Mouse (Mus musculus): ENCODE measurements at regions not wholly inside any gene's neighbourhood (a gene's known extent, or its start where the extent isn't known, plus 50 kb on each side); places are given as distances from the start of the nearest gene placed in this dataset.
A peak's percentile ranks its signal among the peaks of the same experiment; 100 is the strongest.

GRCm38 (mm10) chr11:86866931-86867330, 59.4 kb upstream of the Dhx40 start:
- DNase-seq (ENCODE audit: low read depth): peak; percentile 50
- no peak for TF ChIP-seq POLR2A (IDR thresholded peaks at IDR 0.05; ENCODE audit: borderline replicate concordance, extremely low read depth, insufficient read depth, insufficient read length, poor library complexity, severe bottlenecking)
- TF ChIP-seq CTCF (IDR thresholded peaks at IDR 0.05; ENCODE audit: borderline replicate concordance, extremely low read depth, insufficient read depth, insufficient read length): no peak

GRCm38 (mm10) chr11:86859864-86860528, 52.5 kb upstream of the Dhx40 start:
- no peak for TF ChIP-seq POLR2A (IDR thresholded peaks at IDR 0.05; ENCODE audit: borderline replicate concordance, extremely low read depth, insufficient read depth, insufficient read length, poor library complexity, severe bottlenecking)
- no peak for TF ChIP-seq CTCF (IDR thresholded peaks at IDR 0.05; ENCODE audit: borderline replicate concordance, extremely low read depth, insufficient read depth, insufficient read length)
- no peak for DNase-seq (ENCODE audit: low read depth)

GRCm38 (mm10) chr11:86859236-86859817, 51.8 kb upstream of the Dhx40 start:
- no peak for DNase-seq (ENCODE audit: low read depth)
- TF ChIP-seq POLR2A (IDR thresholded peaks at IDR 0.05; ENCODE audit: borderline replicate concordance, extremely low read depth, insufficient read depth, insufficient read length, poor library complexity, severe bottlenecking): no peak
- TF ChIP-seq CTCF (IDR thresholded peaks at IDR 0.05; ENCODE audit: borderline replicate concordance, extremely low read depth, insufficient read depth, insufficient read length): no peak

- DNase-seq (ENCODE audit: low read depth): no peak
- TF ChIP-seq POLR2A (IDR thresholded peaks at IDR 0.05; ENCODE audit: borderline replicate concordance, extremely low read depth, insufficient read depth, insufficient read length, poor library complexity, severe bottlenecking) (no peak), CTCF (IDR thresholded peaks at IDR 0.05; ENCODE audit: borderline replicate concordance, extremely low read depth, insufficient read depth, insufficient read length) (no peak)
These were observed 50.7 kb upstream of the Dhx40 start for GRCm38 (mm10) chr11:86858211-86858610.
